Mouse (Mus musculus): Measurements from ENCODE around the gene Bod1l.

DNA sequence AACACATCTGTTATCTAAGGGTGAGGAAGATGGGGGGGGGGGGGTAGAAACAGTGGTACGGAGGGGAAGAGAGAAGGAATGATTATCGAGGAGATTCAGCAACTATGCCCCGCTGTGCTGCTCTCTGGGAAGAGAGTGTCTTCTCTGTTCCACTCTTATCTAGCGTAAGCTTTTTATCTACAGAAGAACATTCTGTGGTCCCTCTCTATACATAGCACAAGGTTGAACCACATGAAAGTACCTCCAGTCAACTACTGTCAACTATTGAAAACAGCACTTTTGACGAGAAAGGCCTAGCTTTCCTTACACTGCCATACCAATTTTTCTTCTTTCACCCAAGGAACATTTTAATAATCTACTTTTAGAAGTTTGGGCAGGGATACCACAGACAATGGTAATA is 2.4 kb downstream of the Bod1l start:
- TF ChIP-seq CTCF (IDR thresholded peaks at IDR 0.05; ENCODE audit: insufficient read depth, low read depth, low read length) (no peak), POLR2A (IDR thresholded peaks at IDR 0.05; ENCODE audit: insufficient read depth, low read depth, low read length) (no peak)
